Mouse (Mus musculus) brain, embryonic 18.5 days (tissue): ENCODE measurements at regions not wholly inside any gene's neighbourhood (a gene's known extent, or its start where the extent isn't known, plus 50 kb on each side); places are given as distances from the start of the nearest gene placed in this dataset.
"Not testable (repeated sequence)": the region's sequence is repeated elsewhere in the genome, so short reads cannot be mapped to it uniquely, and the experiment has no call there.

ENCODE experiments used
- DNase-seq: peaks from one replicate; pipeline ENCODE4 v3.0.0-alpha.2; 2012; ENCODE audit warnings: low read depth, low spot score

DNA sequence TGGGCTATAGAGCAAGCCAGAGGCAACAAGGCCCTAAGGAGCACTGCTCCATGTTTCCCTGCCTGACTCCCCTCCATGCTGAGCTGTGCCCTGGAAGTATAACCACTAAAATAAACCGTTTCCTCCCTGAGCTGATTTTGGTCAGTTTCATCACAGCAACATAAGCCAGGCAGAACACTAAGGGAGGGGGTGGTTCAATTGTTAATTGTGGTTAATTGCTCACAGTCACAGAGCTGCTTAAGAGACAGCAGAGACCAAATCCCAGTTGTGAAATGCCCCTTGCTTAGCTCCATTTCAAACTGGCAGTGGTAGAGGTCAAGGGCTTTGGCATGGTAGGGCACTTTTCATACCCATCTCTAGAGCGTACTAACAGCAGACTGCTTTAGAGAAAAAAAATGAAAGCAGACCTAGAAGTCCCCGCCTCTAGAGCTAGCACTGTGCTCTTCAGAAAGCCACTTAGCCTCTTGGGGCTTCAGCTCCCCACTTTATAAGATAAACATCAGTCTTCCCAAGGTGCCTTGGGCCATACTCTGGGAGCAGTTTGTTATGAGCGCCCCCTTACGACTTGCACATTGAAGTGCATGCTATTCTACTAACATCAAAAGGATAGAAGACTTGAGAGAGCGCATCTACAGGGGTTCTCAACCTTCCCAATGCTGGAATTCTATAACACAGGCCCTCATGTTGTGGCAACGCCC is 380.3 kb upstream of the Zfp703 start:
- DNase-seq = no peak

DNA sequence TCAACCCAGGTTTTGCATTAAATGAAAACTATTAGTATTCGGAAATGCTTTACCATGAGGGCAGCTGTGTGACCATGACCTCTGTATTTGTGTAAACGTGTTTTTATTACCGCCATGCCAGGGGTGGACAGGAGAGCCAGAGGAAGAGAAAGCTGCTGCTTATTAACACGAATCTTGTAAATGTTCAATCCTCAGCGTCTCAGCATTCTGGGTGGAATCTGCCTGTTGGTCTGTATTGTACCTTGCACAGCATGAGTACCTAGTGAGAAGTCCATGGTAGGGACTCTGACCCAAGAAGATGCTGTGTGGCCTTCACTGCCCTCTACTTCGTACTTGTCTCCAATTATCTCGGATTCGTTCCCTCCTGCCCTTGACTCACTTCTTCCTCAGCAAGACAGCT is 378.6 kb upstream of the Zfp703 start:
- no peak for DNase-seq

GRCm38 (mm10) chr8:26600127-26600526 is 377.0 kb upstream of the Zfp703 start:
- no peak for DNase-seq

DNA sequence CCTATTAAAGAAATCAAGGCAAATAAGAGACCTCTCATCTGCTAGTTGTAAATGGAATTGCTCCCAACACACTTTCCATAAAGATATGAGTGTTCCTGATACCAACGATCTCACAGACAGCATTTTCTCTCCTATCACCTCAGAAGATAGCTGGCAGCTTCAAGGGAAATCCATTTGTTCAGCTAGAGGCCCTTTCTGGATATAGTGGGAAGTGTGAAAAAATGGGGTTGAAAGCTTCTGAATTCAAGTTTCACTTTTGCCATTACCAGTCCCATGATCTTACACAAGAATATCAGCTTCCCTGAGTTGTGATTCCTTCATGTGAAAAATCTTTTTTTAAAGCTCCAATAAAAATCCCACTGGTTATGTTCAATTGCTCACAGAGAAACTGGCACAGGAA is 369.1 kb upstream of the Zfp703 start:
- no peak for DNase-seq

- DNase-seq = no peak
These were observed 368.5 kb upstream of the Zfp703 start for GRCm38 (mm10) chr8:26608588-26608987.

- no peak for DNase-seq
These were observed 365.0 kb upstream of the Zfp703 start for GRCm38 (mm10) chr8:26612153-26612552.

GRCm38 (mm10) chr8:26622311-26623052 is 354.6 kb upstream of the Zfp703 start:
- no peak for DNase-seq

GRCm38 (mm10) chr8:26626186-26626585 is 350.9 kb upstream of the Zfp703 start:
- no peak for DNase-seq

GRCm38 (mm10) chr8:26626651-26627077 is 350.5 kb upstream of the Zfp703 start:
- no peak for DNase-seq

- DNase-seq = no peak
These were observed 349.8 kb upstream of the Zfp703 start for GRCm38 (mm10) chr8:26627191-26627891.

DNA sequence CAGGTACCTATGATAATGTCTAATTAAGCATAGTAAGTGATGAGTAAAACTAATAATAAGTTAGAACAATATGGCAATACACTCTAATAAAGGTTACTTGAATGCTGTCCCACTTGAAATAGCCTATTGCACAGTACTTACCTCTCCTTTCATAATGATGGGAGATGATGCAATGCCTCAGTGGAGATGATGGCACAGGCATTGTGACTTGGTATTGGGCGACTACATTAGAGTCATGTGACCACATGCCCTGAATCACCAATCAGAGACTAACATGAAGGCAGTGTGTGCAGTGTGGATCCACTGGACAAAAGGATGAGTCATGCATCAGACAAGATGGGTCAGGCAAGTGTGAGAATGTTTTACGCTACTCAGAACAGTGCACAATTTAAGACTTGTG is 346.6 kb upstream of the Zfp703 start:
- DNase-seq = no peak

DNA sequence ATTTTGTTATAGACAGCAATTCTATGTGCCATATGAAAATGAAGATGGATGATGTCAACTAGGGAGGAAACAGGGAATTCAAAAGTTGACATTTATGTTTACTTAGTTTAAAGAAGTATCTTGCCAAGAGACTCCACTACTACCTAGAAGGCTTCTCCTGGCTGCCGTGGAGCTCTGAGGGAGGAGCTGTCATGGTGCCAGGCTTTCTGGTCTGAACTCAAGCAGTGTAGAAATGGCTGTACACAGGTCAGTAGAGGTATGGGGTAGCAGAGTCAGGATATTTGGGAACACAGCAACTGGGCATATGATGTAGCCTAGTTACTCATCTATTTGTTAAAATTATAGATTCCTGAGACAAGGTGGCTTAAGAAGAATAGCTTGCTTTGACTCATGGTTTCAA is 341.4 kb upstream of the Zfp703 start:
- DNase-seq = no peak

- not testable (repeated sequence) for DNase-seq
These were observed 331.8 kb upstream of the Zfp703 start for GRCm38 (mm10) chr8:26645375-26645774.

DNA sequence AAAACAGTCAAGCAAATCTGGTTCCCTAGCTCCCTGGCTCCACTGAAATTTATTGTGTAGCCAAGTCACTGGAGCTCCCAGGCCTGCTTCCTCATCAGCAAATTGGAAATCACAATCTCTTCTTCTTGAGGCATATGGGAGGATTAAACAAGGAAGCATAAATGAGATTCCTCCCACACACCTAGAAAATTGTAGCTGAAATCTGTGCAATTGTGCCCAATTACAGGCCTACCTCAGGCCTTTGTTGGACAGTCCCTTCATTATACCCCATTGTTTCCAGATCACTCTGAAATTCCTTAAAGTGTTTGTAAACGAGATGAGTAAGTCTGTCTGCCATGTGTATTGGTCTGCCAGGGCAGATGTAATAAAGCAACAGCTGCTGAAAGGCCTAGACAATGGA is 326.8 kb upstream of the Zfp703 start:
- no peak for DNase-seq

DNA sequence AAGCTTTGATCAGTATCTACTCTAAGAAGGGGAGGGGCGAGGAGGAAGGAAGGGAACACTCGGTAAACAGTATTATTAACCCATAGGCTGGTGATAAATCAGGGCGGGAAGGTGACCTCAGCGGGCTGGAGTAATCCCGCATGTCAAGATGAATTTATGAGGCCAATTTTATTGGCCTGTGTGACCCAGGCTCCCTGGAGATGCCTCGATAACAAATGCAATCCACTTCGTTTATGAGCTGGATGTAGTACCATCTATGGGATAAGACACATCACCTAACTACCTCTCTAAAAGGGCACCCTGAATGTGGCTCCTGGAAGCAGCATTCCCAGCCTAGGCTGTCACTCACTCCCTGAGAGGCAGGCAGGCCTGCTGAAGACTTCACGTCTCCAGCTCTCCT is 321.2 kb upstream of the Zfp703 start:
- no peak for DNase-seq

DNA sequence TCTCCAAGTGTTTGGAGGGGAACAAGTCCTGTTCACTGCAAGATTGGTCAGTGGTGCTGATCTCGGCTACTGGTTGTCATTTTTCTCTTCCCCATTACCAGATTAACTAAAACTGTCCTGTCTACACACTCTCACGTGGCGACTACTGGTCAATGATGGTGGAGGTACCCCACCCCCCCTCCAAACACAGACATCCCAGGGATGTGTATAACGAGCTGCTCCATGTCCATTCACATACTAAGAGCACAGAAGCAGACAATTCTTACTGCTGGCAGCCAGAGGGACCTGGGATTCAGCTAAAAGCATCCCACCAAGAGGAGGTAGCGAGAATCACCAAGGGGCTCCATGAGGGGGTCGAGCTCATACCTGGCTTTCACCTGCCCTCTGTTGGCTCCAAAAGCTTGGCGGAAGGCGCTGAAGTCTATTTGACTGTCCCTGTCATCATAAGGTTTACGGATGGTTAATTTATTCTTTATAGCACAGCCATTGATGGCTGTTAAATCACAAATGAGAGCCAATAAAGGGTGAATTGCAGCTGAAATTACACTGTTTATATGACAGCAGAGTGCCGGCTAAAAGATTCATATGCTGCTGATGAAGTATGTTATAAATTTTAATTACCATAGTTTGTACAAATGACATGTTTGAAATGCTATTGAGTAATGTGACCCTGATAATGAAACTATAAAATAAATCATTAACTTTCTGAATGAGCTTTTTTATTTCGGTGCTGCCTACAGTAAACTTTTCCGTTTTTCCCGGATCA is 320.6 kb upstream of the Zfp703 start:
- DNase-seq = no peak

GRCm38 (mm10) chr8:26659381-26659780 is 317.7 kb upstream of the Zfp703 start:
- DNase-seq = no peak

DNA sequence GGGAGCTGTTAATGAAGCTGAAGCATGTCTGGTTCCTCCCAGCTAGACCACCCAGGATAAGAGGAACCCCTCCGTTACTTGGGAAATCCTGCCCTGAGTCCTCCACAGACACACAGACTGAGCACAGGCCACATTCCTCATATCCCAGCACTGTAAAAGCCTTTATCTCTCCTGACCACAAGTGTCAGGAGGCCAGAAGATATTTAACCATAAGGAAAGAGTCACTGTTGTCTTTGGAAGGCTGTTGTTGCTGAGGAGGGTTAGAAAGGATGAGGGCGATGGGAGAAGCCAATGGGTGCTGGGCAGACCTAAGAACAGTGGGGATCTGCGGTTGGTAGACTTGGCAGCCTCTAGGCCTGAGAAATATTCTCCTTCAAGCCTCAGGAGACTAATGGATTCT is 307.6 kb upstream of the Zfp703 start:
- no peak for DNase-seq

DNA sequence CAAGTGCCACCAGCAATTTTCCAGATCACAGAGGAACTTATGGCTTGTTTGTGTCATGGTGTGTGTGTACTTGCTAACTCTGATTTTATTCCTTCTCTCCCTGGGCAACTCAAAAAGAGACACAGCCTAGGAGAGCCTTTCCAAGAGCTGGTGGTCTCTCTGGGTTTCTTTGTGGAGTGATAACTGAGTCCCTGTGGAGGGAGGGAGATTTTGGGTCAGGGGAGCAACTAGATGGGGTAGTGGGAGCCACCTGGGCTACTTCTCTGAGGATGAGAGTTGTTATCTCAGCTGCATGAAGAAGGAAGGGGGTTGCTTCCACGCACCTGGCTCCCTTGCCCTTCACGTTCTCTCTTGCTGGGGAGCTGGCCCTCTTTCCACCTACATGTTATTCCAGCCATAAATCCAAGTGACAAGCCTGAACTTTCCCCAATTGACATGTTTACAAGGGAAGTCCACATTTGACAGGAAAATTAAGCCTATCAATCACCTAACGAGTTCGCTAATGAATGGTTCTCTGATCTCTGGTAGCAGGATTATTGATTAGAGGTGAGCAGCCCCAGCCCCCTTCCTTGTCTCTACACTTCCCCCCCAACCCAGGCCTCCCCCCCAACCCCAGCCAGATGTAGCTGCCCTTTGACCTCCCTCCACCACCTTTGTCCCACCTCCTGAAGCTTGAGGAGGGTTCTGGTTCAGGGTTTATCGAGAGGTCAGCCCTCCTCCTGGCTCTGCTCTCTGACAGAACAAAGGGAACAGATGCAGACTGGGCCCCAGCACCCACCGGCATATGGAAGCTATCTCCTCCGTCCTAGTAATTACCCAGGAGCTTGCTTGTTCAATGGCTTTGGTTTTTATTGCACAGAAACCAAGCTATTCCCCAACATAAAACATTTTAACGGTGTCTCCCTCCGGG is 304.4 kb upstream of the Zfp703 start:
- DNase-seq = no peak

- peak; percentile 75 for DNase-seq
These were observed 299.5 kb upstream of the Zfp703 start for GRCm38 (mm10) chr8:26677584-26678138.
